ENCODE assay signal across 20 mouse cellular contexts in genomic region chr1:136600647-136601345, GRCm38 (mm10). TPM values are rescaled to one million over a fixed set of nuclear protein-coding genes. Genes with fewer than 3 reads are reported as not detected.
A peak's percentile ranks its signal among the peaks of the same experiment; 100 is the strongest.
DNase-seq lines count a peak whose midpoint lies in the region; ATAC-seq and TF ChIP-seq lines count a peak whose summit lies in the region.
"Had no signal": no experiment of that assay in that cellular context is flagged by ENCODE, and none has a peak within 500 bp of the region (broad histone marks: within the 10 kb centered on the region; RNA-seq: fewer than 3 reads in every experiment).

No protein-coding gene starts in this region.

- no peak overlapping the region for H3K4me3 ChIP-seq in limb, embryonic 14.5 days (replicated peaks; ENCODE audit: low read length)
- no peak overlapping the region for H3K4me3 ChIP-seq in limb, embryonic 10.5 days
- H3K4me3 ChIP-seq: forebrain, embryonic 15.5 days; heart, embryonic 10.5 days; hindbrain, embryonic 12.5 days; intestine, embryonic 15.5 days had no signal

- peak; percentile 44 for DNase-seq in limb, embryonic 14.5 days (ENCODE audit: low spot score)
- no peak for DNase-seq in limb, embryonic 10.5 days (ENCODE audit: low spot score)
- DNase-seq in A20 (ENCODE audit: low read depth, low spot score), result peak; percentile 86
- no peak for DNase-seq in adrenal gland, adult 18-20 months (ENCODE audit: low spot score in 2 of 2)
- DNase-seq in cerebellum, adult 9-11 months, result no peak
- DNase-seq in kidney, adult 8-10 months, result no peak
- DNase-seq: adrenal gland, postnatal 25 days; cerebellum, adult 18-20 months; cerebellum, postnatal 10 days; gastrocnemius, postnatal 36 days; heart, adult 18-20 months; heart, postnatal 10 days; heart, postnatal 4 days had no signal

- H3K4me1 ChIP-seq in limb, embryonic 14.5 days (ENCODE audit: control insufficient read depth, insufficient read depth, low read length), result peaks cover 4% of the 10 kb centered on the region; the same call in 1 of the 2 replicates
- no peaks in the 10 kb centered on the region for H3K4me1 ChIP-seq in limb, embryonic 10.5 days
- H3K4me1 ChIP-seq: forebrain, embryonic 15.5 days; heart, embryonic 10.5 days; hindbrain, embryonic 12.5 days; intestine, embryonic 15.5 days had no signal

- no peaks in the 10 kb centered on the region for H3K9me3 ChIP-seq in limb, embryonic 14.5 days (ENCODE audit: control insufficient read depth, low read length)
- H3K9me3 ChIP-seq in limb, embryonic 10.5 days (replicated peaks), result no peaks in the 10 kb centered on the region
- H3K9me3 ChIP-seq: forebrain, embryonic 15.5 days; heart, embryonic 10.5 days; hindbrain, embryonic 12.5 days; intestine, embryonic 15.5 days had no signal

- H3K27me3 ChIP-seq in limb, embryonic 14.5 days (ENCODE audit: control insufficient read depth, insufficient read depth, low read length), result no peaks in the 10 kb centered on the region
- no peaks in the 10 kb centered on the region for H3K27me3 ChIP-seq in limb, embryonic 10.5 days (ENCODE audit: low read depth, poor library complexity, severe bottlenecking)
- H3K27me3 ChIP-seq: forebrain, embryonic 15.5 days; hindbrain, embryonic 12.5 days; intestine, embryonic 15.5 days had no signal

- no peaks in the 10 kb centered on the region for H3K36me3 ChIP-seq in limb, embryonic 14.5 days (ENCODE audit: control insufficient read depth, insufficient read depth, low read length)
- no peaks in the 10 kb centered on the region for H3K36me3 ChIP-seq in limb, embryonic 10.5 days
- H3K36me3 ChIP-seq: forebrain, embryonic 15.5 days; heart, embryonic 10.5 days; hindbrain, embryonic 12.5 days; intestine, embryonic 15.5 days had no signal

- no peak for TF ChIP-seq POLR2A in limb, embryonic 14.5 days (IDR thresholded peaks at IDR 0.05; ENCODE audit: borderline replicate concordance, extremely low read depth, insufficient read depth, insufficient read length)

- H3K4me2 ChIP-seq in limb, embryonic 14.5 days (replicated peaks; ENCODE audit: low read depth, low read length, severe bottlenecking), result no peak overlapping the region
- H3K4me2 ChIP-seq: forebrain, embryonic 15.5 days; hindbrain, embryonic 12.5 days; intestine, embryonic 15.5 days had no signal

- no peak for ATAC-seq in limb, embryonic 14.5 days (ENCODE audit: low FRiP score, low read depth)
- peak; percentile 92 for ATAC-seq in CD4-positive, CD25-positive, alpha-beta regulatory T cell, adult 4 months
- ATAC-seq in activated CD4-positive, CD25-positive, alpha-beta regulatory T cell, adult 4 months, result peak; percentile 87
- ATAC-seq: forebrain, embryonic 15.5 days; hindbrain, embryonic 16.5 days; intestine, embryonic 15.5 days had no signal

- no peak overlapping the region for H3K9ac ChIP-seq in limb, embryonic 14.5 days (ENCODE audit: low read depth, low read length, severe bottlenecking)
- H3K9ac ChIP-seq: forebrain, embryonic 15.5 days; hindbrain, embryonic 12.5 days; intestine, embryonic 15.5 days had no signal

- 59% methylated on average over 9 of the region's 9 CpGs for WGBS in limb, embryonic 14.5 days
- 90% methylated on average over 9 of the region's 9 CpGs for WGBS in limb, embryonic 10.5 days

- no peak overlapping the region for H3K27ac ChIP-seq in limb, embryonic 14.5 days (replicated peaks; ENCODE audit: low read depth, low read length)
- no peak overlapping the region for H3K27ac ChIP-seq in limb, embryonic 10.5 days
- H3K27ac ChIP-seq: forebrain, embryonic 15.5 days; heart, embryonic 10.5 days; hindbrain, embryonic 12.5 days; intestine, embryonic 15.5 days had no signal

RNA-seq across cellular contexts. Expression of gene Zfp281, which starts 23.9 kb away (rescaled TPM):
- 10.4 and 11.0 TPM in 2 replicates for polyA plus RNA-seq in limb, embryonic 14.5 days (2012; rRNA removed)
- 21.7 and 27.2 TPM in 2 replicates for polyA plus RNA-seq in limb, embryonic 14.5 days (2014; fragmentation: Nextera tagmentation; extraction: Ambion mirVana)
- polyA plus RNA-seq in limb, embryonic 10.5 days (2016; fragmentation: Nextera tagmentation; extraction: Ambion mirVana), result 31.2 and 32.4 TPM in 2 replicates
- 10 to 100 TPM; 18.5 to 32.8 TPM for polyA plus RNA-seq in CD4-positive, CD25-positive, alpha-beta regulatory T cell, adult 4 months (2017; shearing (Covaris generic))
- 10 to 100 TPM; 19.3 to 22.6 TPM for polyA plus RNA-seq in activated CD4-positive, CD25-positive, alpha-beta regulatory T cell, adult 4 months (2017; shearing (Covaris generic))
- 10 to 100 TPM; 15.3 to 19.7 TPM for total RNA-seq in adrenal gland, adult 18-20 months (2021)

Comparison
In these comparisons a context has a peak if more than half of its experiments do, and no peak if none do; other contexts are left out.
1. DNase-seq: peak in limb, embryonic 14.5 days (single experiment) and A20 (single experiment); none in limb, embryonic 10.5 days (single experiment), adrenal gland, adult 18-20 months (0 of 2), cerebellum, adult 9-11 months (single experiment) and kidney, adult 8-10 months (0 of 2).